Mouse (Mus musculus): ENCODE data around the gene Palm3.

GRCm38 (mm10) chr8:84060245-84060644, 39.0 kb downstream of the Palm3 start:
- TF ChIP-seq CTCF (conservative IDR thresholded peaks at IDR 0.05; ENCODE audit: insufficient read depth, insufficient read length, low read depth, low read length) = no peak
- no peak for TF ChIP-seq POLR2A (IDR thresholded peaks at IDR 0.05; ENCODE audit: low read depth, low read length)

Measured in kidney, adult 2 months (tissue).